Mouse (Mus musculus): ENCODE measurements around the gene Cela1.

- TF ChIP-seq GATA1 (IDR thresholded peaks at IDR 0.05; ENCODE audit: low read length) (no peak), TAL1 (IDR thresholded peaks at IDR 0.05; ENCODE audit: low read length) (no peak)
These were observed 26.9 kb downstream of the Cela1 start for GRCm38 (mm10) chr15:100660805-100661204.
